Mouse (Mus musculus) embryo, embryonic 11.5 days (tissue): ENCODE results near the gene Syn2.

ENCODE experiments used
- DNase-seq: peaks from one replicate; pipeline ENCODE4 v3.0.0-alpha.2; 2012; ENCODE audit warnings: low read depth, low spot score

Gene Syn2

DNA sequence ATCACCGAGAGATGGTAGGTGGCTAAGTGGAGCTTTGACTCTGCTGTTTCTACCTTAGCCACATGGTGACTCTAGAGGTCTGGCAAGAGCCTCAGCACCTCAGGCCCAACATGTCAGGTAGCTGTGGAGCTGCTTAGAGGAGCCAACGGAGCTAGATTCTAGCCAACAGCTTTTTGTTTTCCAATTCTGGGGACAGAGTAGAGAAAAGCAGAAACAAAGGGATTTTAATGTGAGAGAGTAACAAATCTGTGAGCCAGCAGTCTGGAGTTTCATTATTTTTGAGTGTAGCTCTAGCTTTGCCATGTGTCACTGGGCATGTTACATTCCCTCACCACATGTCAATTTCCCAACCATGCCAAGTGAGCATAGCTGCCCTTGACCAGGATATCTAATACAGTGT, 109.5 kb downstream of the Syn2 start:
- no peak for DNase-seq

DNA sequence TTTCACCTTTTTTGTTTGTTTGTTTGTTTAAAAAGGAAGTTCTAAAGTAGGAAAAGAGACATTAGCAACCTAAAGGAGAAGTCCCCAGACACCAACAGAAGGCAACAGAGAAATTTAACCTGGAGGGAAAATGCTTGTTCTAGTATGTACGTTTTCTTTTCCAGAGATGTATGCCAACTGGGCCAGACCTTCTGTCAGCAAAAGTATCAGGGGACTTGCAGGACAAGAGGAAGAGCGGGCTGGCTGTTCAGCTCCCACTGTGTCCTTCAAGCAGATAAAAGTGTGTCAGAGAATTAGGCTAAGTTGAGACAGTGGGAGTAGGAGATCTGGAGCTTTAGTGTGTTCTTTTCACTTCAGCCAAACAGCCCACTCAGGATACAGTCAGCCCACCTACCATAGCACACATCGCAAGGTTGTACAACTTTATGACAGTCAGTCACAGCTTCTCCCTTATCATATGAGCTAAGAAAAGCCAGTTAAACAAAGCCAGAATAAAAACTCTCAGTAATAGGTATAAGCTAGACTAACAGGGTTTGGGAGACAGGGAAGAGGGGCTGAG, 110.9 kb downstream of the Syn2 start:
- no peak for DNase-seq

DNA sequence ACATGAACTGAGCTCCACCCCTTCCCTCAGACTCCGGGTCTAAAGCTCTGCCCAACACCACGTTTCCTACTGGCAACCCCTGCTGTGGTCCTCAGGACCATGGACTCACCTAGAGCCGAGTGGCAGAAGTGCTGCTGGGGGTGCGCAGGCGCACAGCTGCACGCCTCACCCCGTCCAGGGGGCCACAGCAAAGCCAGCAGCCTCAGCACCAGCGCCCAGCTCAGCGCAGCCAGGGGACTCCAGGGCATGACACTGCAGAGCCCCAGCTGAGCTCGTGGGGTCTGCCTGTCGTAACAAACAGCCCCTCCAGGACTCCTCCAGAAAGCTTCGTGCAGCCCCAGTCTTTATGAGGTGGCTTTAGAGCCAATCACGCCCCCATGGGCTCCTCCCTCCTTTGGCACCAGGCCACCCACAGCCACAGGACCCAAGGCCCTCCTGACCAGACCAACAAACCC, 116.9 kb downstream of the Syn2 start:
- no peak for DNase-seq

DNA sequence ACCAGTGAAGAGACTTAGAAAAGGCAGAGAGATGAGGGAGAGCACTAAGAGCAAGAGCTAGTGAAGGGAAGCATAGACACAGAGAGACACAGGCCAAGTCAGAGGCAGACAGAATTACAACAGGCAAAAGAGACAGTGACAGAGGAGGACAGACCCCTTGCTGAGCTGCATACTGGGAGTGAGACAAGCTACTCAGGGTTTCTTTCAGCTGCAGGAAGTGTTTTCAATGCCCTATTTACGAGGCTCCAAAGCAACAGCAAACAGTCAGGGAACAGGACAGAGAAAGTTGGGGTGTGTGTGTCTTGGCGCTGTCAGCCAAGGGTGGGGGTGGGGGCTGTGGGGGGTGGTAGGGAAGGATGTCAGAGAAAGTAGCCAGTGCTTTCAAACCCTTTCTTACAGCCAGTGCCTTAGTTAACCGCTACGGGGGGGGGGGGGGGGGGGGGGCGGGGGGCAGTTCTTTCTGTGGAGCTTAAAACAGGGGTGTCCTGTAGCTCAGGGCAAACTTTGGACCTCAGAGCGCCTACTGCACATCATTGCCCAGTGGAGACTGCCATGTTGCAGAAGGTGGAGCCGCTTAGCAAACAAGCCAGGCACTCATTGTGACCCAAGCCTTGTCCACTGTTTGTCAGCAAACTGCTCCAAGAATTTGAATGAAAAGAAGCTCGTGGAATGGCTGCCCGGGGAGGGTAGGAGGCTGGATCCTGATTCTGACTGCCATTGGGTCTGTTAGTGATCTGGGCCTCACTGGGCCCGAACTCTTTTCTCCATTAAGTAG, 117.6 kb downstream of the Syn2 start, which contains the start of gene Timp4:
Gene Timp4 (minus strand): TSS at position 107 of the 775 bp plus-strand sequence.
- no peak for DNase-seq

DNA sequence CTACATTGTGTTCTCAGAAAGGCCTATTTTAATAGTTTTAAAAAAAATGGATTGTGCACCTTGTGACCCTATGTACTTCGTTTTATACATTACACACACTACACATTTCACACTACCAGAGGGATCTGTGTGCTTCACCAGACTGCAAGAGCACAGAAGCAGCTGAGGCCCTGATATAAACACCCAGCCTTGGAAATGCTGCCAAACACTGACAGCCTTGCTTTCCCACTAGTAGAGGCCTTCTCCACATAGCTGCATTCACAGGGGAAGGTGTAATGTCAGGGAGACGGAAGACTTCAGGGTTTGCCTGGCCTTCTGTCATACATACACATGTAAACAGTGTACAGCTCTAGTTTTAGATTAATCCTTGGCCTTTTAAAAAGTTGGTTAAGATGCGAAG, 120.5 kb downstream of the Syn2 start:
- no peak for DNase-seq

DNA sequence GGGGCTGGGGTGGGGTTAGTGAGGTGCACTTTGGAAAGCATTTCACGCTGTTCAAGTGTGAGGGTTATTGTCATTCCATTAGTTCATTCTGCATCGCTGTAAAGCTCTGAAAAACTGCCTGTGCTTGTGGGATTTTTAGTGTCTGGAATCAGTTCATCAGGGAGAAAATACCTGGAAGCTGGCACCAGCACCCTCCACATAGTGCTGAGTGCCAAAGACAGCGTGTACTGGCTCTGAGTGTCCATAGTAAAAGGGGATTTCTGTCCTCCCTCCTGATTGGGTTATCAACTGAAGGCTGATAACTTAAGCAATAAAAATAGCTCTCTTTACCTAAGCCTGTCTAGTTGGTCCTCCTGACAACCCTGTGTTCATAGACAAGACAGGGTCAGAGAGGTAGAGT, 125.8 kb downstream of the Syn2 start:
- DNase-seq, result no peak

DNA sequence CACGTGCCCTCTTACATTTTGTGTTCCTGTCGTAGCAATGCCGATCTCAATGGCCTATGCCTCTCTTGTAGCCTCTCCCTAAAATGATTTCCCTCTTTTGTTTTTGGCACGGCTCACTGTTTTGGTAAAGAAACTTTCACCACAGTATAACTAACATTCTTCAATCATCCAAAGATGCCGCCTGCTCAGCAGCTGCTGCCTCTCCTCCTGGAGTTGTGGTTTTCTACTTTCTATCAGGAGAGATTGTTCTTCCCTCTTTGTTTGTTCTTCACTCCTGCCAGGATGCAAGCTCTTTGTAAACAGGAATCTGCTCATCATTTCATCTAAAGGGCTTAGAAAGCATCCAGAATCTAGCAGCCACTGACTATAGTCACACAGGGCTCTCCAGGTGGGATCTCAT, 132.1 kb downstream of the Syn2 start:
- no peak for DNase-seq

DNA sequence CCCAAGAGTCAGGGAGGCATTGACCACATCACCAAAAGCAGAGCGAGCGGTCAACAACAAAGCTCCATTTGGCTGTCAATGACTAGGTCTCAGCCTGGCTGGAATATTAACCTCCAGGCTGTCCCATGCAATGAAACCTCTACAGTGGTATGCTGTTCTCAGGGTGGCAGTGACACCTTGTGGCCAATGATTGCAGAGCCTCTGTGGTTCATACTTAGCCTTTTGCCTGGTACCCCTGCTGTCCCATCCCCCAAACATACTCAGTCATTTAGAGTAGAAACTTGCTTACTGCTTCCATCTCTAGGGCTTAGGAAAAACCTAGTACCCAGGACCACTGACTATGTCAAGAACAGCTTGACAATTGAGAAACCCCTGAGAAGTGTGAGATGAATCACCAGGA, 133.2 kb downstream of the Syn2 start:
- DNase-seq, result peak; percentile 51

DNA sequence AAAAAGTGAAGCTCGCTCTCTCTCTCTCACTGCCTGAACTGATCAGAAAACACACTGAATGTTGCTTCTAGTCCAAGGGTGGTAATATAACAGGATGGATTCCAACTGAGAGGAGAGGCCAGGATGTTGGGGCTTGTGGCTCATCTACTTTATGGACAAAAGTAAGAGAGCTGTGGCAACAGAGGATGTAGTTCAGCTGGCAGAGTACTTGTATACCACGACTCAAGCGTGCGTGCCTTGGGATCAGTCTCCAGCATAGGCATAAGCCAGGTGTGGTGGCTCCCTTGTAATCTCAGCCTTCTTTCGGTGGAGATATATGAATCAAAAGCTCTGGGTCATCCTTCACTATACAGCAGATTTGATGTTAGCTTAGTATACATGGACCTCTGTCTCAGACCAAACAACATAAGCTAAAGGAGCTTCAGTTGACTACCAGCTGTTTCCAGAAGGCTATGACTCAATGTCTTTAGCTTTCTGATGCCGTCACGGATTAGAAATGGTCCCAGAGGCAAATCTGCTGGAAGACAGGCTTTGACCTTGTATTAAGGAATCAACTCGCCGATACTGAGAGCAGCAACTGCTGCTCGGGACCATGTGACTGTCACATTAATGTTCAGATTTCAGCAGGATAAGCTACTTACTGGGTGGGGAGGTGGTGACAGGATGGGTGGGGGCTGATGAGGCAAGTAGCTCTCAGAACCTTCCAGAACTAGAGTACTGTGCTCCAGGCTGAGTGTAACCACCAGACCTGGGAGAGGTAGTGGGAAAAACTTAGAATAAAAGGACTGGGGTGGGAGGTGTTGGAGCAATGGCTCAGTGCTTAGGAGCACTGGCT, 134.1 kb downstream of the Syn2 start:
- DNase-seq, result no peak

DNA sequence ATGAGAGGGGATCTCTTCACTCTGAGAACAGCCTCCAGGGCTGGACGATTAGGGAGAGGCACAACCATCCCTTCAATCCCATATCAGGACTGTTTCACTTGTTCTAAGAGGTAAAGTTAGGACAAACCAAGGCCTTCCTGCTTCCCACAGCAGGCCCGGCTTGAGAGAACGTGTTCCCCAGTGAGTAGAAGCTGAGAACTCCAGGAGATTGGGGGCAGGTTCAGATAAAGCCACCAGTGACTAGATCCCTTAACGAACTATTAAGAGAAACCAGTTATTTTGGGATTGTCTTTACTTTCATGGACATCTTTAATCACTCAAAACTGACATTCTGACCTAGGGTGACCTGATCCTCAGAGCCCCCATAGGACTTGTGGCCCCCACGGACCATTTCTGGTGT, 134.9 kb downstream of the Syn2 start:
- no peak for DNase-seq

DNA sequence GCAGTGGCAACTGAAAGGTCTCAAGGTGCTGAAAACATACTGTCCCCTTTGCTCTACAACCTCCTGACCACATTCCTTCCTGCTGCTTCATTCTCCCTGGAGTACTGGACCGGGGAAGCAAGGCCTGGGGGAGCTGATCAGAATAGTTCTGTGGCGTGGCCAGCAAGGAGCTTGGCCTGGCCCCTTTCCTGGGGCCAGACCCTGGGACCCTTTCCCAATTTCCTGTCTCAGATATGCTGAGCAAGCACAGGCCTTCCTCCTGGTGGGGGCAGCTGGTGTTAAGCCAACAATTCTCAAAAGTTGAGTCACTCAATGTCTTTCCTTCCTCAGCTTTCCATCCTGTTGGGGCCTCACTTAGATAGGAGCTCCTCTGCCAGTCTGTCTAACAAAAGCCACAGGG, 135.4 kb downstream of the Syn2 start:
- no peak for DNase-seq

DNA sequence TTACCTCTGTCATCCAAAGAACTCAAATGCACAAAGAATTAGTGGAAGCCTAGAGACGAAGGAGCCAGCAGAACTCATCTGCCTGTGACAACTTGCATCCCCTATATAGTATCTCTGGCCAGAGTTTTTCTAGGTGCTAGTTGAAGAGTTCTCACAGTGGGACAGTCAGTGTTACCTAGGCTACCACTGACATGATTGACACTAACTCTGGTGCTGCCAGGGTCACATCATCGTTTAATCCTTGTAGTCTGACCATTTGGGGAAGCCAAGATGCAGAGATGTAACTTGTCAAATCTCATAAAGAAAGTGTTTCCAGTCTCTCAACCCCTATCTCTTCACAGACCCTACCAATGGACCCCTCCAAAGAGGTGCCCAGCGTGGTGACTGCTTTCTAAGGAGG, 136.6 kb downstream of the Syn2 start:
- no peak for DNase-seq

DNA sequence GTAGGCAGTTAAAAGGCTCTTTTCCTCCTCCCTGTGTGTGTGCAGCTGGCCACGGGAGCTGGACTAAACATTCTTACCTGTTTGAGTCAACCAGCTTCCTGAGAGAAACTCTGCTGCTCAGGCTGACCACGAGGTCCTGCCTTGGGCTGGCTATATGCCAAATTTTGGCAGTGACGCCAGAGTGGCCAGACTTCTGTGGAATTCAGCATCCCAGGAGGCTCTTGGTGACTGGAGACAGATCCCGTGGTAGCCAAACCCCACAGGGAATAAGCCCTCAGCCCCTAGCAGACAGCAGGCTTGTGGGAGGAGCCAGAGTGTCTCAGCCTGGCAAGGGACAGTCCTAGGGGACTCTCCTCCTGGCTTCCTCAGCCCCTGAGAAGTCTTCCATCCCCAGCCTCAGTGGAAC, 137.2 kb downstream of the Syn2 start:
- DNase-seq, result peak; percentile 19

DNA sequence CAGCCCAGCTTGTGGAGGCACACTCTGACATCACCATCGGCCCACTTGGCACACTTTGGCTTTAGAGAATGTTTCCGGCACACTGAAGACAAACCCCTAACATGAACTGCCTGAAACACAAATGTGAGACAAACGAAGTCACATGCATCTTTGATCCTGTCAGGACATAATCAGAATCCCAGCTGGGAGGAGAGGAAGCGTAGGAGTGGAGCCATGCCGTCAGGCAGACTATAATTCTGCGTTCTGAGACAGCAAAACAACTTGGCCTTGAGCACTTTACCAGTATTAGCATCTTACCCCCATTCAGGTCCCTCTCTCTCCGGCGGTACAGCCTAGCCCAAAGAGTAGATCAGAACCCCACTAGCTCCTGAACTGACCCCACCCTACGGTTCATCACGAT, 138.6 kb downstream of the Syn2 start:
- DNase-seq, result no peak

DNA sequence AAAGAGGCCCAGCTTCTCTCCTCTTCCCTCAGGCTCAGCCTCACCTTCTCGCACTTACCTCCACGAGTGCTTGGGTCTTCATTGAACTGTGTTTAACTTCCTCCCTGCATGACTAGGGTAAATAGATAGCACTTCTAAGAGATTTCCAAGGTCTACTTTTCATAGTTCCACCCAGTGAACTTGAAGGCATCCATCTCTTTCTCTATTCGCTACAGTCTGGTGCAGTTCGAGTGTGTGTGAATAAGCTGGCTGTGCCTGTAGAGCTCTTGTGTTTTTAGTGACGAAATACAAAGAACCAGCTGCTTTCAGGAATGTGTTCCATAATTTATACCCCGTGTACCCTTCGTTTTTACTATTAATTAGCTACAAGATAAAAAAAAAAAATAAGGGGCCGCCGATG, 140.0 kb downstream of the Syn2 start:
- no peak for DNase-seq

DNA sequence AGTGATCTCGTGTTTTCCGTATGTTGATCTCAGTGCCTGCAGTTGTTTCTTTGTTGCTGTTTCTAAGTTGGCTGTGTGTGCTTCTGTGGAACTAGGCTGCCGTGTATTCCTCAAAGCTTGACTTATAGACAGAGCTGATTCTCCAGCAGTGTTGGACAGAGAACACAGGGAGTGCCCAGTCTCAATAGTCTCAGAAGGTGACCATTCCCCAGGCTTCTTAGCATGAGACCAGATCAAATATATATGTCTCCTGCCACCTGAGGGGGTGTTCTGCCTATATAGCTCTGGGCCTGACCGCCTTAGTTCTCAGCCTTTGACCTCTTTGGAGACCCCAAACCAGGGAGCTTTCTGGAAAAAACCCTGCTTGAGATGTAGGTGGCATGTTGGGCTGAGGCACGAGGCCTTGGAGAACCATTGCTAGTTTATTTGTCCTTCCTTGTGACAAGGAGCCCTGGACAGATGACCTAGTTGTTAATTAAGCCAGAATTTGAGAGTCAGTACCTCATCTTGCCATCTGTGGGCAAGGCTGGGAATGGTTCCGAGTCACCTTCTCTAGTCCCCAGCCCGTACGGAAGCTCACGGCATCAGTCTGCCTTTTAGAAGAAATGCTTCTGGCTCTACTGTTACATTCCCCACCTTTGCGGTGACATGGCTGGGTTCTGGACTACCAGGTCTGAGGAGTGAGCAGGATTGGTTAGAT, 140.6 kb downstream of the Syn2 start:
- no peak for DNase-seq

DNA sequence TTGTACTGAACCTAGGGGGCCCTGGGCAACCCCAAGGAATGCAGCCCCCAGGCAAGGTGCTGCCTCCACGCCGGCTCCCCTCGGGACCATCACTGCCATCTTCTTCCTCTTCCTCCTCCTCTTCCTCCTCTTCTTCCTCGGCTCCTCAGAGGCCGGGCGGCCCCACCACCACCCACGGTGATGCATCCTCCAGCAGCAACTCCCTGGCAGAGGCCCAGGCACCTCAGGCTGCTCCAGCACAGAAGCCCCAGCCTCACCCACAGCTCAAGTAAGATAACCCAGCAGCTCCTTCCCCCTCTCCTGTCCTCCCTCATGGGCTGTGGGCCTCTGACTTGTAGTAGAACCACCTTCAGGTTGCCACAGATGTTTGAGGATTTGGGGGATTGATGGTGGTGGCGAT, 143.4 kb downstream of the Syn2 start:
- DNase-seq, result no peak

DNA sequence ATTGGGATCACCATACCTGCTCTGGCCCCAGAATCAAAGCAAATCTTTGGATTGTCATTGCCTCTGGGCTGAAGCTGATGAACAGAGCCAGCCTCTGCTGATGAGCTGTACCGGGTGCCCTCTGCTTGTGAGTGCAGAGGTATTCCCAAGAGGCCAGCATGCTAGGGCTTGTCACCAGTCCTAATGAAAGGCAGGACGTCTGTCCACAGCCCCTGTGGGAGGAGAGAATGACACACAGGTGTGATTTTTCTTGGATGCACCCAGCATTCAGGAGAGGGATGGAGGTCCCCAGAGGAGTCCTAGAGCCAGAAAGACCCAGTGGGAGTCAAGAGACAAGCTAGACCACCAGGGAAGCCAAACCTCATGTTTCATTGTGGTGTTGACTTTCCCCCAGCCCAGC, 144.9 kb downstream of the Syn2 start:
- no peak for DNase-seq

DNA sequence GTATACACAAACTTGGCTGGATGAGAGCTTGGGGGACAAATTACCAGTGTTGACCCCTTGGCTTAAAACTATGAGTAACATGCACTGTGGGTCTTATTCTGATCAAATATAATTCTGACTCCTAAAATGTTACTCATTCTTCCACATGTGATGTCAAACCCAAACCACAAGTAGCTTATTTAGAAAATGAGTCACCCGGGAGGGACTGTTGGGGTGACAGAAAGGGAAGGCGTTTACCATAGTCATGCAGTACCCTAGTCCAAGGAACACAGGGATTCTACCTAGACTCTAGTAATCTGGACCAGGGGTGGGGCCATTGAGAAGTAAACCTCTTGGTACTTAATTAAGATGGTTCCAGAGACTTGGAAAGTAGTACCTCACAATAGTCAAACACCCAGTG, 149.5 kb downstream of the Syn2 start:
- no peak for DNase-seq

DNA sequence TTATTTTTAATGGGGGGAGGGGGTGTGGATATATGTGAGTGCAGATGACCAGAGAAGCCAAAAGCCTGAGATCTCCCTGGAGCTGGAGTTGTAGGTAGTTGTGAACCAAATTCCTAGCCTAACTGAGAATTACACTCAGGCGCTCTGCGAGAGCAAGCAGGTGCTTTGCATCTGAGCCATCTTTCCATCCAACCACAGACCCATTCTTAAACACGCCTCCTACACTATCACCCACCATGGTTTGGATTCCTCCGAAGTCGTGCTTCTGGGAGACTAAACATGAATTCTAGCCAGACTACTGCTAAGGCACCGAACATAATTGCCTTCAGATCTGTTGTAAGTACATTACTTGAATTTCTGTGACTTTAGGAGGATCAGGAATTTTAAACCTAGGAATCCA, 151.7 kb downstream of the Syn2 start:
- no peak for DNase-seq

DNA sequence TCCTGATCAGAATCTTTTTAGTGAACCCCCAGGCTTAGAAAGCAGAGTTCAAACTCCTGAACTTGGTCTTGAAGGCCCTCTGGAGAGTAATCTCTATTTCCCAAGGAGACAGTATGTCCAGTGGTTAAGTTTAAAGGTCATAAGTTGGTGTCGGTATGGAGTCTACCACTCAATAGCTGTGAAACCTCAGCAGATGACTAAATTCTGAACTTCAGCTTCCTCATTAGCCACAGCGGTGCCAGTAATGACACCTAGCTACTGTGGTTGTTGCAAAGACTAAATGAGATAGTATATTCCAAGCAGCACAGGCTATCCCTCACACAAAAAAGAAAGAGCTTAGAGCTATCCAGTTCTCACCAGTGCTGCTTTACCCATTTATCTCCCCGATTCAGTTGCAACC, 153.5 kb downstream of the Syn2 start:
- DNase-seq, result no peak

DNA sequence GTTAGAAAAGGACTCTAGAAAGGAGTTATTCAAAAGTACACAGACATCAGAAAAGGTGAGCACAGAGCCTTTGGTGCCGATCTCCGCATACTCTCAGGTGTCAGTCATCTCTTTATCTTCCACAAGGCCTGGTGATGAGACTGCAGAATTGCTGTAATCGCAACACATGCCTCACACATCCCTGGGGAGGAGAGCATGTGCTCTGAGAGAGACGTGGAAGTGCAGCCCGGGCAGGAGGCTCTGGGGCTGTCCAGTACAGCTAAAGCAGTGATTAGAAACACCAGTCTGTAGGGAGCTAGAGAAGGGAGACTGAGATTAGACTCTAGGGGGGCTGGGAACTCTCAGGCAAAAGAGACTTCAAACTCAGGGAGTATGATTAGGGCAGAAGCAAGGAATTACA, 155.9 kb downstream of the Syn2 start:
- no peak for DNase-seq
